ENCODE assay signal across 20 mouse cellular contexts in the genomic region with DNA sequence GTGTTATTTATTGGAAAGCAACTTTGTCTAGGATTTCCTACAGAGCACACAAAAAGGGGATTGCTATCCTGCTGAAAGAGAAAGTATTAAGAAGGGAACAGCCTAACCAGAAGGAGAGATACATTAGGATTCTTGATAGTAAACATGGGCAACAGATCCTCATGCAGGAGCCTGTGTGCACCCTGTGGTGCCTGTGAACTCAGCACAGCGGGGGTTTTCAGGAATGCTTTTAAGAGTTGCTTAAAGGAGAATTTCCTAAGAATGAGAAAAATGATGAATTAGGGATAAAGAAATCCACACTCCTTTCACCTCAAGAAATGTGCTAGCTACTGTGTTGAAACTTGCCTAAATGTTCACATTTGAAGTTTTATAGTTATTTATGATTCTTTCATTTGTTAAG.
A peak's percentile ranks its signal among the peaks of the same experiment; 100 is the strongest.
DNase-seq lines count a peak whose midpoint lies in the region; ATAC-seq and TF ChIP-seq lines count a peak whose summit lies in the region.
"Had no signal": no experiment of that assay in that cellular context is flagged by ENCODE, and none has a peak within 500 bp of the region (broad histone marks: within the 10 kb centered on the region; RNA-seq: fewer than 3 reads in every experiment).

No protein-coding gene starts in this region.

- no peaks in the 10 kb centered on the region for H3K4me1 ChIP-seq in lung, postnatal 0 days (ENCODE audit: insufficient read depth, low read depth, low read length)
- H3K4me1 ChIP-seq: embryonic facial prominence, embryonic 13.5 days; heart, embryonic 12.5 days; hindbrain, embryonic 12.5 days; limb, embryonic 13.5 days; liver, embryonic 13.5 days; neural tube, embryonic 12.5 days had no signal

- no peak overlapping the region for H3K27ac ChIP-seq in lung, postnatal 0 days (ENCODE audit: low read length)
- H3K27ac ChIP-seq: embryonic facial prominence, embryonic 13.5 days; hindbrain, embryonic 12.5 days; limb, embryonic 13.5 days; liver, embryonic 13.5 days; neural tube, embryonic 12.5 days; stomach, postnatal 0 days had no signal

- ATAC-seq in lung, postnatal 0 days: no peak

- 12% methylated on average over 1 of the region's 1 CpGs for WGBS in lung, postnatal 0 days

- no peaks in the 10 kb centered on the region for H3K9me3 ChIP-seq in lung, postnatal 0 days (ENCODE audit: low read length)
- H3K9me3 ChIP-seq: embryonic facial prominence, embryonic 13.5 days; hindbrain, embryonic 12.5 days; limb, embryonic 13.5 days; liver, embryonic 13.5 days; neural tube, embryonic 12.5 days had no signal

- TF ChIP-seq EP300 in lung, postnatal 0 days (IDR thresholded peaks at IDR 0.05): no peak

- intact Hi-C loops in left cerebral cortex, postnatal 4 days (cut with DNase I): no loop called here

- H3K4me2 ChIP-seq in lung, postnatal 0 days (replicated peaks; ENCODE audit: low read depth, low read length): no peak overlapping the region
- H3K4me2 ChIP-seq: embryonic facial prominence, embryonic 13.5 days; heart, embryonic 12.5 days; hindbrain, embryonic 12.5 days; limb, embryonic 13.5 days; liver, embryonic 13.5 days; lung, embryonic 14.5 days; midbrain, embryonic 11.5 days; neural tube, embryonic 12.5 days had no signal

- no peaks in the 10 kb centered on the region for H3K36me3 ChIP-seq in lung, postnatal 0 days (ENCODE audit: insufficient read depth, low read length)
- H3K36me3 ChIP-seq: embryonic facial prominence, embryonic 13.5 days; heart, embryonic 12.5 days; hindbrain, embryonic 12.5 days; limb, embryonic 13.5 days; liver, embryonic 13.5 days; neural tube, embryonic 12.5 days had no signal

- H3K9ac ChIP-seq in lung, postnatal 0 days (replicated peaks; ENCODE audit: low read depth): no peak overlapping the region
- H3K9ac ChIP-seq: embryonic facial prominence, embryonic 13.5 days; heart, embryonic 12.5 days; hindbrain, embryonic 12.5 days; limb, embryonic 13.5 days; liver, embryonic 13.5 days; lung, embryonic 14.5 days; neural tube, embryonic 12.5 days had no signal

- H3K4me3 ChIP-seq in lung, postnatal 0 days (ENCODE audit: low read depth, low read length): no peak overlapping the region
- H3K4me3 ChIP-seq: embryonic facial prominence, embryonic 13.5 days; heart, embryonic 12.5 days; hindbrain, embryonic 12.5 days; limb, embryonic 13.5 days; liver, embryonic 13.5 days; neural tube, embryonic 12.5 days had no signal

- peak; percentile 30 for DNase-seq in cerebellum, adult 11-12 months
- DNase-seq in cerebellum, postnatal 4 days (ENCODE audit: low spot score in 2 of 2): no peak
- peak; percentile 22 for DNase-seq in left cerebral cortex, postnatal 4 days
- no peak for DNase-seq in left cerebral cortex, adult 18-20 months (ENCODE audit: low spot score in 2 of 2)
- DNase-seq in cerebellum, adult 9-11 months: peak; percentile 27
- DNase-seq in thymus, postnatal 4 days: no peak
- no peak for DNase-seq in lung, postnatal 0 days (ENCODE audit: low spot score)
- DNase-seq: heart, adult 11 months; heart, postnatal 14 days; liver, embryonic 13.5 days; lung, embryonic 14.5 days; lung, postnatal 4 days; right cerebral cortex, postnatal 4 days had no signal

- no peaks in the 10 kb centered on the region for H3K27me3 ChIP-seq in lung, postnatal 0 days (replicated peaks; ENCODE audit: insufficient read depth, low read length)
- H3K27me3 ChIP-seq: embryonic facial prominence, embryonic 13.5 days; heart, embryonic 12.5 days; hindbrain, embryonic 12.5 days; limb, embryonic 13.5 days; liver, embryonic 13.5 days; neural tube, embryonic 12.5 days had no signal

- TF ChIP-seq CTCF in lung, postnatal 0 days (IDR thresholded peaks at IDR 0.05): no peak

Comparison
In these comparisons a context has a peak if more than half of its experiments do, and no peak if none do; other contexts are left out.
1. DNase-seq: peak in cerebellum, adult 11-12 months (single experiment), left cerebral cortex, postnatal 4 days (single experiment) and cerebellum, adult 9-11 months (single experiment); none in cerebellum, postnatal 4 days (0 of 2), left cerebral cortex, adult 18-20 months (0 of 2), thymus, postnatal 4 days (single experiment) and lung, postnatal 0 days (single experiment).